Mouse (Mus musculus) neural tube, embryonic 13.5 days (tissue): Measurements from ENCODE around the gene Chn2. TPM values are rescaled to one million over a fixed set of nuclear protein-coding genes. Genes with fewer than 3 reads are reported as not detected.

Source experiments
- ATAC-seq: fragments of 200-750 bp; cut with Nextera tagmentation; 2 replicates; pipeline ENCODE4 v1.8.0; 2017; ENCODE audit warnings: low read depth, mild to moderate bottlenecking, moderate TSS enrichment, moderate library complexity
- H3K27ac ChIP-seq: fragments of 300-500 bp; sonication (generic); replicated peaks from 2 replicates; pipeline ENCODE4 v1.5.1; 2015; ENCODE audit warnings: moderate library complexity, mild to moderate bottlenecking, inconsistent platforms
- H3K27me3 ChIP-seq: fragments of 300-500 bp; sonication (generic); 2 replicates; pipeline ENCODE4 v1.6.1; 2015; ENCODE audit warnings: mild to moderate bottlenecking, inconsistent platforms
- H3K36me3 ChIP-seq: fragments of 300-500 bp; sonication (generic); 2 replicates; pipeline ENCODE4 v1.6.1; 2015; ENCODE audit warnings: mild to moderate bottlenecking, inconsistent platforms
- H3K4me1 ChIP-seq: fragments of 300-500 bp; sonication (generic); replicated peaks from 2 replicates; pipeline ENCODE4 v1.6.1; 2015; ENCODE audit warnings: inconsistent platforms
- H3K4me2 ChIP-seq: fragments of 300-500 bp; sonication (generic); 2 replicates; pipeline ENCODE4 v1.6.1; 2015; ENCODE audit warnings: inconsistent platforms, mild to moderate bottlenecking, moderate library complexity
- H3K4me3 ChIP-seq: fragments of 300-500 bp; sonication (generic); 2 replicates; pipeline ENCODE4 v1.5.1; 2015; ENCODE audit warnings: mild to moderate bottlenecking, inconsistent platforms
- H3K9ac ChIP-seq: fragments of 300-500 bp; sonication (generic); 2 replicates; pipeline ENCODE4 v1.6.1; 2015; ENCODE audit warnings: moderate library complexity, mild to moderate bottlenecking, inconsistent platforms
- H3K9me3 ChIP-seq: fragments of 300-500 bp; sonication (generic); 2 replicates; pipeline ENCODE4 v1.6.1; 2016; ENCODE audit warnings: inconsistent platforms
- WGBS: fragments of 180-500 bp; shearing (Covaris S2); methylation state at CpG from one replicate; pipeline ENCODE4 v1.1.7; 2015; 5-methylcytosine and 5-hydroxymethylcytosine counted together
- polyA plus RNA-seq: library from polyadenylated mRNA; unstranded; fragments of >200 nt; fragmentation: Nextera tagmentation; extraction: Ambion mirVana; gene quantifications from 2 replicates; pipeline ENCODE4 v1.2.1, GENCODE M21; 2015

The Chn2 gene
- polyA plus RNA-seq, 1 experiment from 2014 or later = 20.6 TPM

DNA sequence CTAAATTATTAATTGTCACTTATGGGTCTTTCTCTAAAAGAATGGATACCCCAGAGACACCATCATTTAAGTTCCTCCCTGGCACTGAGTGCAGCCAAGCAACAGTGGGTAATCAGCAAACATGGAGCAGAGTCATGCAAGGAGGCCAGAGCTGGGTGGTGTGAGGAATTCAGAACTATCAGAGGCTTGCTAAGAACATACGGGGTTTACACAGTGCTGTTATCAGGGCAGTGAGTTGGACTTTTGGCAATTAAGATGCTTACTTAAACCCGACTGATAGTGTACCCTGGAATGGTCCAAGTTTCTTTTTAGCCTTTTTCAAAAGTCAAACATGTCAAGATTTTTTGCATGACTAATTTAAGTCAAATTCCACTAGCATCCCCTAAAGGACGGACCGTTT lies 160.2 kb downstream of the Chn2 start:
- 0 out of 2 replicates have a peak, but pooled peaks cover 4% of the 10 kb centered on the region for H3K27me3 ChIP-seq
- H3K9ac ChIP-seq = no peak overlapping the region
- H3K4me3 ChIP-seq = no peak overlapping the region
- H3K9me3 ChIP-seq = no peaks in the 10 kb centered on the region
- H3K27ac ChIP-seq = no peak overlapping the region
- H3K36me3 ChIP-seq = no peaks in the 10 kb centered on the region
- no peak overlapping the region for H3K4me2 ChIP-seq
- H3K4me1 ChIP-seq = peaks cover 1% of the 10 kb centered on the region
- 48% methylated on average over 4 of the region's 4 CpGs for WGBS
- ATAC-seq = no peak

DNA sequence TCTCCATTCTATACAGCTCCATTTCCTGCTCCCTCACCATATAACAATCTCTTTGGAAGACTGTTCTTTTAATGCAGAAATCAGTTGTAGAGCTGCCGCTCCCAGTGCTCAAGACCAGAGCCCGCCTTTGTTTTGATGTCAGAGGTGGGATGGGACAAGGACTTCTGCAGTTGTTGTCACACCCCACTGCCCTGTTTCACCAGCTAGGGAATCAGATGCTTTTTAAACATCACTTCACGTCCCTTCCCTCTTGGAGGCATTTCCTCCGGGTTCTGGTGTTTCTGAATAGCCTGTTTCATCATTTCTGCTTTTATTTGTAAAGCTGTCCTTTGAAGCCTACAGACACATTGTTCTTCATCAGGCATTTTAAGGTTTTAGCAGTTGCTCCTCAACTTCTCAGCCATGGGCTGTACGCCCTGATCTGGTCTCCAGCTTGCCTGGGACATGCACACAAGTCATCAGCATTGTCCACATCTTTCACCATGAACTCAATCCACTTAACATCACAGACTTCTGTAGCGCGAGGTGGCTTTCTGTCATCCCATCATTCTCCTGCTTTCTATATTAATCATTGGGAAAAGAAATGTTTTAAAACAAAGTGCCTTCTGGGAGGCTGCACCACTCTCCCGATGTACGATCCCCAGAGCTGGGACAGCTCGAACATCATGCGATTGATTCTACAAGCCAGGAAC lies 160.8 kb downstream of the Chn2 start:
- Histone ChIP-seq H3K4me2 (no peak overlapping the region), H3K9me3 (no peaks in the 10 kb centered on the region), H3K4me1 (no peaks in the 10 kb centered on the region), H3K27ac (no peak overlapping the region), H3K27me3 (0 out of 2 replicates have a peak, but pooled peaks cover 4% of the 10 kb centered on the region), H3K36me3 (no peaks in the 10 kb centered on the region), H3K9ac (no peak overlapping the region), H3K4me3 (no peak overlapping the region)
- ATAC-seq = no peak
- 71% methylated on average over 11 of the region's 11 CpGs for WGBS

DNA sequence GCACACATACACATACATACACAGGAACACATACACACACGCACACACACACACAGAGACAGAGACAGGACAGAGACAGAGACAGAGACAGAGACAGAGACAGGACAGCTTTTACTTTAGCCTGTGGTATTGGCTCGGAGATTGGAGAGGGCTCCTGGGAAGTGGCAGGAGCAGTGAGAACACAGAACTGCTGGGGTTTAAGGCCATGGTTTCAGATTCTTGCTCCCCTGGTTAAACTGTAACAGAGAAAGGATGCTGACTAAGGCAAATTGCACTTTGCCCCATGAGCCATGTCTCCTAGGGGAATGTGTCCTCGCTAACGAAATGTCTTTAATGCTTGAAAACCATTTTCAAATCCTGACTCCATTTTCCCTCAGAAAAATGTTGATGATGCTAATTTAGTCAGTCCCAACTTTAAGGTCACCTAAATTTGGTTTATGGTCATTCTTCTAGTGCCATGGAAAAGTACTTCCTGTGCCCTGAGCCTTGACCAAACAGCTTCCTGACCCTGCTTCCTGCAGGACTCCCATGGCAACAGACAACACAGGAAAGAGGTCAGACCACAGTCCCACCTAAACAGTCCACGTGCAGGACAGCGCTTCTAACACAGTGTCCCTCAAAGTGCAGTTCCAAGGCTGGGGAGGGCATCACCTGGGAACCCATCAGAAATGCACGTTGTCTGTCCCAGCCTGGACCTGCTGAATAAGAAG lies 163.1 kb downstream of the Chn2 start:
- Histone ChIP-seq H3K4me2 (no peak overlapping the region), H3K4me3 (no peak overlapping the region), H3K9me3 (no peaks in the 10 kb centered on the region), H3K9ac (no peak overlapping the region), H3K4me1 (peaks cover 4% of the 10 kb centered on the region; the same call in 1 of the 2 replicates), H3K27me3 (0 out of 2 replicates have a peak, but pooled peaks cover 4% of the 10 kb centered on the region), H3K27ac (no peak overlapping the region), H3K36me3 (no peaks in the 10 kb centered on the region)
- no peak for ATAC-seq
- 79% methylated on average over 7 of the region's 7 CpGs for WGBS

DNA sequence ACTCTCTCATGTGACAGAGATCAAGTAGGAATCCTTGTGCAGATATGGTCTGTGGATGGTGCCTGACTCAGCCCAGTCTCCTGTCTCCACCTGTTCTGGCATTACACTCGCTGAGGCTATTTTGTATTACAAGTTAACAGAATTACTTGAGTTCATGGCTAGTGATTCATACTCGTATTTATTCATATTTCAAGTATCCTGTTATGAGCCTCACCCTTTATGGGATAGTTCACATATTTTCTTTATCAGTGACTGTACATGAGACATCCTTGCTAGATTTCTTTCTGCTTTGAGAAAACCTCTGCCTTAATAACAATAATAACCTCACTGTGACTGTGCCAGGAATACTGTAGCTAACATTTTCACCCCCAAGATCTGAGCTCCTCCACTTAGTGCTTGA lies 164.0 kb downstream of the Chn2 start:
- Histone ChIP-seq H3K4me1 (peaks cover 4% of the 10 kb centered on the region; the same call in 1 of the 2 replicates), H3K36me3 (no peaks in the 10 kb centered on the region), H3K27ac (no peak overlapping the region), H3K27me3 (0 out of 2 replicates have a peak, but pooled peaks cover 4% of the 10 kb centered on the region), H3K4me2 (no peak overlapping the region), H3K9me3 (no peaks in the 10 kb centered on the region), H3K9ac (no peak overlapping the region), H3K4me3 (no peak overlapping the region)
- WGBS = 91% methylated on average over 2 of the region's 2 CpGs
- no peak for ATAC-seq

DNA sequence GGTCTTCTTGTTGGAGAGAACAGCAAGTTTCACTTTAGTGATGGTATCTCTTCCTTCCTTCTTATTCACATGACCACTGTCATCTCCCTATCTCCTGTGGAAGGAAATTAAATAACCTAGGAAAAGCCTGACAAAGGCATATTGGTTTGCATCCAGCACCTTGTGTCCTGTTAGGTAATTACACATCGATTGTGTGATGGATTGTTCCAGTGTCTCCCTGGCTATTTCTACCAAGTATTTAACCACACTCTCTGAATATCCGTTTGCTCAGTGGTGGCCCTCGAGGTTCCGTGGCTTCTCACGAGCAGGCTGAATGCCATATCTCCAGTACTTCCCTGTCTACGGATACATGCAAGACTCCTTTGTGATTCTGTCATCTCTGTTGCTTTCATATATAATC lies 164.6 kb downstream of the Chn2 start:
- Histone ChIP-seq H3K27me3 (0 out of 2 replicates have a peak, but pooled peaks cover 4% of the 10 kb centered on the region), H3K27ac (no peak overlapping the region), H3K9ac (no peak overlapping the region), H3K36me3 (no peaks in the 10 kb centered on the region), H3K4me1 (peaks cover 4% of the 10 kb centered on the region; the same call in 1 of the 2 replicates), H3K4me3 (no peak overlapping the region), H3K9me3 (no peaks in the 10 kb centered on the region), H3K4me2 (no peak overlapping the region)
- no peak for ATAC-seq
- WGBS = 92% methylated on average over 6 of the region's 6 CpGs

DNA sequence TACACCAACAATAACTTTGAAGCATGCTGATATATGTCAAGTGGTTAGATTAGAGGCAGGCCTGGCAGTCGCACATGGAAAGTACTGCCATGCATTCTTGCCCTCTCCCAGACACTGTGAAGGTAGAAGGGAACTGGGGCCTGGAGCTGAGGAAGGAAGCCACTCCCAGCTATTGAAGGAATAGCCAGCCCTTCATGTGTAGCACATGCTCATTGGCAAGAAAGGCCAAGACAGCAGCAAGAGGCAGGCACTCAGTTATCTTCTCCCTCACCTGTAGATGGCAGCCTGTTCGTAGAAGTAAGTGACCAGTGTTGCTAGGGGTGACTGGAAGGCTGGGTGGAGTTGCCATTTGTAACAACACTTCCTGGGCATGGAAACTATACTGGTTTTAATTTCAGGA lies 165.6 kb downstream of the Chn2 start:
- no peaks in the 10 kb centered on the region for H3K9me3 ChIP-seq
- H3K4me2 ChIP-seq = no peak overlapping the region
- no peak for ATAC-seq
- H3K27ac ChIP-seq = no peak overlapping the region
- no peaks in the 10 kb centered on the region for H3K36me3 ChIP-seq
- 56% methylated on average over 2 of the region's 2 CpGs for WGBS
- 0 out of 2 replicates have a peak, but pooled peaks cover under 1% of the 10 kb centered on the region for H3K27me3 ChIP-seq
- no peak overlapping the region for H3K4me3 ChIP-seq
- H3K4me1 ChIP-seq = peaks cover 4% of the 10 kb centered on the region; the same call in 1 of the 2 replicates
- H3K9ac ChIP-seq = no peak overlapping the region

DNA sequence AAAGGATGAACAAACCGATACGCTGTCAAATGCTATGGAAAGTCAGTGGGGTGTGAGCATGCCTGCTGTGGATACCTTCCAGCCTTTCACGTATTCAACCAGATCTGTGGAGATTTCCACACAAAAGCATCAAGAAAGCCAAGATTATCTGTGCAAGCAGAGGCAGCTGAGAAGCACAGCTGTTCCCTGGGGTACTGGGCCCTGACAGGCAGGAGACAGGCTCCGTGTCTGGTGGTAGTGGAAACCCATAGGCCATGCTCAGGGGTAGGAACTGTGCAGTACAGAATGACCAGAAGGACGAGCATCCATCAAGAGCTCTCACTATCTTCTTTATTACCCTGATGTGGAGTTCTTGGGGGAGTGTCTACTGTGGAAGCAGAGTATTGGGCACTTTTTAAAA lies 166.1 kb downstream of the Chn2 start:
- no peaks in the 10 kb centered on the region for H3K36me3 ChIP-seq

DNA sequence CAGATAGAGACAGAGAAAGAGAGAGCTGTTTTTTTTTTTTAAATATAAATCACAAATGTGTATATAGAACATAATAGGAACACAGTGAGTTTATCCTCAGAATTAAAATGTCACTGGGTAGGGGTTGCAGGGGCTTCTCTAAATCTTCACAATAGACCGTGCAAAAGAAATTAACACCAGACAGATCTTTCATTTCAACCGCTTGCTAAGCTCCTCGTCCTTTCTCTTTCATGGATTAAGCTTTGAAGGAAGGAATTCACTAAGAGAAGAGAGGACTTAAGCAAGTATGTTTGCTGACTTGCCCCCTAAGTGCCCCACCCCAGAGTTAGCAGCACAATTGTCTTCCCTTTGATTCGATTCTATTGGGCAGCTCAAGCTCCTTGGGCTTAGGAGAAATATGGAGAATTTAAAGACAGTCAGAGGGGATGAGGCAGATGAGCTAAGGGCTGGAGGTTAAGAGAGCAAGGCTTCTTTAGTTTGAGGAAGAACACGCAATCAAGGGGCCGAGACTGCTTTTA lies 166.9 kb downstream of the Chn2 start:
- no peaks in the 10 kb centered on the region for H3K9me3 ChIP-seq
- no peak overlapping the region for H3K4me2 ChIP-seq
- H3K27me3 ChIP-seq = no peaks in the 10 kb centered on the region
- 41% methylated on average over 6 of the region's 6 CpGs for WGBS
- ATAC-seq = no peak
- H3K27ac ChIP-seq = no peak overlapping the region
- no peak overlapping the region for H3K9ac ChIP-seq
- H3K36me3 ChIP-seq = no peaks in the 10 kb centered on the region
- peaks cover 4% of the 10 kb centered on the region; the same call in 1 of the 2 replicates for H3K4me1 ChIP-seq
- no peak overlapping the region for H3K4me3 ChIP-seq

More for the DNA sequence above, 166.1 kb downstream of the Chn2 start:
- H3K4me1 ChIP-seq = peaks cover 4% of the 10 kb centered on the region; the same call in 1 of the 2 replicates
- WGBS = 65% methylated on average over 5 of the region's 5 CpGs
- H3K27ac ChIP-seq = no peak overlapping the region
- no peaks in the 10 kb centered on the region for H3K27me3 ChIP-seq
- no peak overlapping the region for H3K4me2 ChIP-seq
- ATAC-seq = no peak
- H3K4me3 ChIP-seq = no peak overlapping the region
- no peak overlapping the region for H3K9ac ChIP-seq
- H3K9me3 ChIP-seq = no peaks in the 10 kb centered on the region

DNA sequence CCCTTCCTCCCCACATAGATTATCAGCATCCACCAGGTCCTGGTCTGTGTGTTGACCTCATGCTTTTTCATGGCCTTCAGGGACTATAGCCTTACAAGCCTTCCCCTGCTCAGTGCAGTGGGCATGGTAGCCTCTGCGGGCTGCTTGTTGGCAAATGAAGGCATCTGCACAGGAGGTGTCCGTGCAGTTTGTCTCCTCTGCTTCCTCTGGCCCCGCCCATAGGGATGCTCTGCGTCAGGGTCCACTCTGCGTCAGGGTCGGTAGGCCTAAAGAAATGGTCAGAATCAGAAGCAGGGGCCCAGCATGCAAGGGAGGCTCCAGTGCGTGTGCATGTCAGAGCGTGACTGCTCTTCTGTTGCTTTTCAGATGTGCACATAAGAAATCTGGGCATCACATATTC lies 169.4 kb downstream of the Chn2 start:
- Histone ChIP-seq H3K36me3 (no peaks in the 10 kb centered on the region), H3K9me3 (no peaks in the 10 kb centered on the region), H3K4me1 (peaks cover 10% of the 10 kb centered on the region; the same call in 1 of the 2 replicates), H3K27me3 (no peaks in the 10 kb centered on the region), H3K4me2 (no peak overlapping the region), H3K27ac (no peak overlapping the region), H3K9ac (no peak overlapping the region), H3K4me3 (no peak overlapping the region)
- WGBS = 80% methylated on average over 8 of the region's 8 CpGs
- no peak for ATAC-seq

DNA sequence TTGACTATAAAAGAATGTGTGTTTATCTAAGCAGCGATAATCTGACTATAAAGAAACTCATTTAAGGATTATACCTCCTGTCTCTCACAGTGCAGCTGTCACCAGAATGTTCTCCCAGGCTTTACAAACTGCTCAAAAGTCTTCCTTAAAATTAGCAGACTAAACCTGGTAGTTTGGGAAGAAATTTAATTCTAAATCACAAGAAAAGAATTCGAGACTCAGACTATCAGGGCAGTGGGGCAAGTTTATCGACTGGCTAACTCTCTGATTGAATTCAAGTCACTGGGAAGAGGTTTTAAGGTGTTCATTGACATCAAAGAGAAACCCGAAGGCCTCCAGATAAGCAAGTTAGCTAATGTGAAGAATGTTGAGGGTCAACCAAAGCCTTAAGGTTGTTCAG lies 171.6 kb downstream of the Chn2 start:
- Histone ChIP-seq H3K27me3 (no peaks in the 10 kb centered on the region), H3K27ac (no peak overlapping the region), H3K4me2 (no peak overlapping the region), H3K4me3 (no peak overlapping the region), H3K9ac (no peak overlapping the region), H3K4me1 (peaks cover 10% of the 10 kb centered on the region; the same call in 1 of the 2 replicates), H3K36me3 (no peaks in the 10 kb centered on the region), H3K9me3 (no peaks in the 10 kb centered on the region)
- ATAC-seq = no peak
- 88% methylated on average over 4 of the region's 4 CpGs for WGBS

DNA sequence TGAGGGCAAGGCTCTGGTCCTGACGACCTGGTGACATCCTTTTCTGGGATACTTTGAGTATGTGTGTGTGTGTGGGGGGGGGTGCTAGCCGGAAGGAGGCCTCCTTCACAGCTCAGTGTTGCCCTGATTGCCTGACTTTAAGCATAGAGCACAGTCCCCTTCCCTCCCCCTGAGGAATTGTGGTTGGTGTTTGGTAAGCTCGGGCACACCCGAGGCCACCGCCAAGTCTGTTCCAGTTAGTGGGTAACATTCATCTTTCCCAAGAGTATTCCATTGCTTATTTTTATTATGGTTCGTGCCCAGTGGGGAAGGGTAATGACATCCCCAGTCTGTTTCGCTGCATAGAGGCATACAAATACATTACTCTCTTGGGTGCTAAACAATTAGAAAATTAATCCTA lies 172.6 kb downstream of the Chn2 start:
- Histone ChIP-seq H3K9ac (no peak overlapping the region), H3K27me3 (no peaks in the 10 kb centered on the region), H3K27ac (no peak overlapping the region), H3K4me1 (peaks cover 6% of the 10 kb centered on the region; the same call in 1 of the 2 replicates), H3K9me3 (no peaks in the 10 kb centered on the region), H3K4me3 (no peak overlapping the region), H3K4me2 (no peak overlapping the region), H3K36me3 (no peaks in the 10 kb centered on the region)
- no peak for ATAC-seq
- 69% methylated on average over 7 of the region's 7 CpGs for WGBS

DNA sequence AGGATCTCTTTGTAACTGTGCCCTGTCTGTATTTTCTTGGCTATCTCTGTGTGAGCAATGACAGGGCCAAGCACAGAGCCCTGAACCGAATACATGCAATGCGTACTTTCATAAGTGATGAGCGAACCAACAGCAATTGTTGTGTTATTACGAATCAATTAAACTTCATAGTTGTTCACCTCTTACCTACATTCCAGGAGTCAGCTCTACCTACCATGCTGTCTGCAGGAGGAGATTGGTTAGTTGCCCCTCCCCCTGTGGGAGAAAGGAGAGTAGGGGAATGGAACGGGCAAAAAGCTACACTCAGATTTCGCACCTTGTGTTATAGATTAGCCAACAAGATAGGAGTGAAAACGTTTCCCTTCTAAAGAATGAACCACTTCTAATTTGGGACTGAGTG lies 174.4 kb downstream of the Chn2 start:
- no peak overlapping the region for H3K9ac ChIP-seq
- H3K4me2 ChIP-seq = no peak overlapping the region
- whole genome bisulfite sequencing = 91% methylated on average over 7 of the region's 7 CpGs
- no peak overlapping the region for H3K4me3 ChIP-seq
- no peaks in the 10 kb centered on the region for H3K9me3 ChIP-seq
- ATAC-seq = no peak
- H3K4me1 ChIP-seq = peaks cover 6% of the 10 kb centered on the region; the same call in 1 of the 2 replicates
- H3K36me3 ChIP-seq = no peaks in the 10 kb centered on the region
- H3K27me3 ChIP-seq = no peaks in the 10 kb centered on the region
- no peak overlapping the region for H3K27ac ChIP-seq
